Mouse (Mus musculus): Measurements from ENCODE around the gene Hdgfl1. TPM values are rescaled to one million over a fixed set of nuclear protein-coding genes. Genes with fewer than 3 reads are reported as not detected.

Hdgfl1 gene
- polyA plus RNA-seq, 1 experiment: not detected

- Histone ChIP-seq H3K36me3 (ENCODE audit: control insufficient read depth, insufficient read depth) (no peaks in the 10 kb centered on the region), H3K79me2 (ENCODE audit: control insufficient read depth, insufficient read depth) (no peaks in the 10 kb centered on the region), H3K4me3 (no peak overlapping the region), H3K4me2 (ENCODE audit: low read depth) (no peak overlapping the region), H3ac (ENCODE audit: control insufficient read depth, insufficient read length) (no peak overlapping the region), H3K27me3 (ENCODE audit: control insufficient read depth, insufficient read depth, insufficient read length) (no peaks in the 10 kb centered on the region)
- no peak for TF ChIP-seq MYOG (IDR thresholded peaks at IDR 0.05; ENCODE audit: control insufficient read depth in 1 of 3, insufficient read depth in 1 of 3, insufficient read length in 2 of 3, low read depth in 2 of 3)
- TF ChIP-seq TCF12 (IDR thresholded peaks at IDR 0.05; ENCODE audit: insufficient read depth, poor library complexity, severe bottlenecking): no peak
- no peak for TF ChIP-seq TCF3 (IDR thresholded peaks at IDR 0.05; ENCODE audit: insufficient read length, low read depth)
- no peak for TF ChIP-seq CEBPB (IDR thresholded peaks at IDR 0.05; ENCODE audit: insufficient read depth, poor library complexity, severe bottlenecking)
- no peak for TF ChIP-seq SRF (IDR thresholded peaks at IDR 0.05; ENCODE audit: control insufficient read depth, insufficient read length, low read depth)
- TF ChIP-seq REST (IDR thresholded peaks at IDR 0.05; ENCODE audit: insufficient read depth, insufficient read length): no peak
- TF ChIP-seq MYOD1 (IDR thresholded peaks at IDR 0.05; ENCODE audit: control insufficient read depth in 1 of 3, insufficient read length in 2 of 3, low read depth in 2 of 3): no peak
- TF ChIP-seq E2F4 (IDR thresholded peaks at IDR 0.05; ENCODE audit: insufficient read depth): no peak
- no peak for TF ChIP-seq MAX (IDR thresholded peaks at IDR 0.05; ENCODE audit: low read depth)
- TF ChIP-seq POLR2AphosphoS2 (IDR thresholded peaks at IDR 0.05; ENCODE audit: insufficient read length, low read depth): no peak
- TF ChIP-seq USF1 (IDR thresholded peaks at IDR 0.05; ENCODE audit: low read depth): no peak
- TF ChIP-seq POLR2A (IDR thresholded peaks at IDR 0.05; ENCODE audit: insufficient read length, low read depth): no peak
Observed at GRCm38 (mm10) chr13:26752414-26752813, 17.6 kb downstream of the Hdgfl1 start.

- Histone ChIP-seq H3K4me3 (no peak overlapping the region), H3K79me2 (ENCODE audit: control insufficient read depth, insufficient read depth) (no peaks in the 10 kb centered on the region), H3K36me3 (ENCODE audit: control insufficient read depth, insufficient read depth) (no peaks in the 10 kb centered on the region), H3K27me3 (ENCODE audit: control insufficient read depth, insufficient read depth, insufficient read length) (no peaks in the 10 kb centered on the region), H3ac (ENCODE audit: control insufficient read depth, insufficient read length) (no peak overlapping the region), H3K4me2 (ENCODE audit: low read depth) (no peak overlapping the region)
- TF ChIP-seq USF1 (IDR thresholded peaks at IDR 0.05; ENCODE audit: low read depth) (no peak), REST (IDR thresholded peaks at IDR 0.05; ENCODE audit: insufficient read depth, insufficient read length) (no peak), POLR2A (IDR thresholded peaks at IDR 0.05; ENCODE audit: insufficient read length, low read depth) (no peak), TCF12 (IDR thresholded peaks at IDR 0.05; ENCODE audit: insufficient read depth, poor library complexity, severe bottlenecking) (no peak), E2F4 (IDR thresholded peaks at IDR 0.05; ENCODE audit: insufficient read depth) (no peak), TCF3 (IDR thresholded peaks at IDR 0.05; ENCODE audit: insufficient read length, low read depth) (no peak), SRF (IDR thresholded peaks at IDR 0.05; ENCODE audit: control insufficient read depth, insufficient read length, low read depth) (no peak), CEBPB (IDR thresholded peaks at IDR 0.05; ENCODE audit: insufficient read depth, poor library complexity, severe bottlenecking) (no peak), MAX (IDR thresholded peaks at IDR 0.05; ENCODE audit: low read depth) (no peak), MYOD1 (IDR thresholded peaks at IDR 0.05; ENCODE audit: control insufficient read depth in 1 of 3, insufficient read length in 2 of 3, low read depth in 2 of 3) (no peak), MYOG (IDR thresholded peaks at IDR 0.05; ENCODE audit: control insufficient read depth in 1 of 3, insufficient read depth in 1 of 3, insufficient read length in 2 of 3, low read depth in 2 of 3) (no peak), POLR2AphosphoS2 (IDR thresholded peaks at IDR 0.05; ENCODE audit: insufficient read length, low read depth) (no peak)
Observed at GRCm38 (mm10) chr13:26745760-26746457, 24.1 kb downstream of the Hdgfl1 start.

GRCm38 (mm10) chr13:26745059-26745759 is 24.8 kb downstream of the Hdgfl1 start:
- no peaks in the 10 kb centered on the region for H3K79me2 ChIP-seq (ENCODE audit: control insufficient read depth, insufficient read depth)
- H3K36me3 ChIP-seq (ENCODE audit: control insufficient read depth, insufficient read depth): no peaks in the 10 kb centered on the region
- H3K27me3 ChIP-seq (ENCODE audit: control insufficient read depth, insufficient read depth, insufficient read length): no peaks in the 10 kb centered on the region
- no peak overlapping the region for H3K4me2 ChIP-seq (ENCODE audit: low read depth)
- TF ChIP-seq SRF (IDR thresholded peaks at IDR 0.05; ENCODE audit: control insufficient read depth, insufficient read length, low read depth): no peak
- TF ChIP-seq CEBPB (IDR thresholded peaks at IDR 0.05; ENCODE audit: insufficient read depth, poor library complexity, severe bottlenecking): no peak
- TF ChIP-seq POLR2A (IDR thresholded peaks at IDR 0.05; ENCODE audit: insufficient read length, low read depth): no peak
- no peak for TF ChIP-seq POLR2AphosphoS2 (IDR thresholded peaks at IDR 0.05; ENCODE audit: insufficient read length, low read depth)
- no peak for TF ChIP-seq REST (IDR thresholded peaks at IDR 0.05; ENCODE audit: insufficient read depth, insufficient read length)
- no peak for TF ChIP-seq TCF12 (IDR thresholded peaks at IDR 0.05; ENCODE audit: insufficient read depth, poor library complexity, severe bottlenecking)
- TF ChIP-seq MAX (IDR thresholded peaks at IDR 0.05; ENCODE audit: low read depth): no peak
- TF ChIP-seq E2F4 (IDR thresholded peaks at IDR 0.05; ENCODE audit: insufficient read depth): no peak
- no peak for TF ChIP-seq TCF3 (IDR thresholded peaks at IDR 0.05; ENCODE audit: insufficient read length, low read depth)
- TF ChIP-seq USF1 (IDR thresholded peaks at IDR 0.05; ENCODE audit: low read depth): no peak
- TF ChIP-seq MYOD1 (IDR thresholded peaks at IDR 0.05; ENCODE audit: control insufficient read depth in 1 of 3, insufficient read length in 2 of 3, low read depth in 2 of 3): no peak
- no peak for TF ChIP-seq MYOG (IDR thresholded peaks at IDR 0.05; ENCODE audit: control insufficient read depth in 1 of 3, insufficient read depth in 1 of 3, insufficient read length in 2 of 3, low read depth in 2 of 3)
- H3ac ChIP-seq (ENCODE audit: control insufficient read depth, insufficient read length): no peak overlapping the region
- no peak overlapping the region for H3K4me3 ChIP-seq

- H3ac ChIP-seq (ENCODE audit: control insufficient read depth, insufficient read length): no peak overlapping the region
- TF ChIP-seq USF1 (IDR thresholded peaks at IDR 0.05; ENCODE audit: low read depth): no peak
- TF ChIP-seq POLR2AphosphoS2 (IDR thresholded peaks at IDR 0.05; ENCODE audit: insufficient read length, low read depth): no peak
- TF ChIP-seq E2F4 (IDR thresholded peaks at IDR 0.05; ENCODE audit: insufficient read depth): no peak
- no peak for TF ChIP-seq TCF12 (IDR thresholded peaks at IDR 0.05; ENCODE audit: insufficient read depth, poor library complexity, severe bottlenecking)
- TF ChIP-seq POLR2A (IDR thresholded peaks at IDR 0.05; ENCODE audit: insufficient read length, low read depth): no peak
- TF ChIP-seq CEBPB (IDR thresholded peaks at IDR 0.05; ENCODE audit: insufficient read depth, poor library complexity, severe bottlenecking): no peak
- TF ChIP-seq TCF3 (IDR thresholded peaks at IDR 0.05; ENCODE audit: insufficient read length, low read depth): no peak
- TF ChIP-seq MAX (IDR thresholded peaks at IDR 0.05; ENCODE audit: low read depth): no peak
- TF ChIP-seq MYOG (IDR thresholded peaks at IDR 0.05; ENCODE audit: control insufficient read depth in 1 of 3, insufficient read depth in 1 of 3, insufficient read length in 2 of 3, low read depth in 2 of 3): no peak
- no peak for TF ChIP-seq REST (IDR thresholded peaks at IDR 0.05; ENCODE audit: insufficient read depth, insufficient read length)
- TF ChIP-seq MYOD1 (IDR thresholded peaks at IDR 0.05; ENCODE audit: control insufficient read depth in 1 of 3, insufficient read length in 2 of 3, low read depth in 2 of 3): no peak
- no peak for TF ChIP-seq SRF (IDR thresholded peaks at IDR 0.05; ENCODE audit: control insufficient read depth, insufficient read length, low read depth)
- H3K4me2 ChIP-seq (ENCODE audit: low read depth): no peak overlapping the region
- no peaks in the 10 kb centered on the region for H3K27me3 ChIP-seq (ENCODE audit: control insufficient read depth, insufficient read depth, insufficient read length)
- H3K79me2 ChIP-seq (ENCODE audit: control insufficient read depth, insufficient read depth): no peaks in the 10 kb centered on the region
- H3K4me3 ChIP-seq: no peak overlapping the region
- no peaks in the 10 kb centered on the region for H3K36me3 ChIP-seq (ENCODE audit: control insufficient read depth, insufficient read depth)
Observed at GRCm38 (mm10) chr13:26744068-26744467, 25.9 kb downstream of the Hdgfl1 start.
